Mouse (Mus musculus): ENCODE data around the gene Muc5ac.

Gene Muc5ac

GRCm38 (mm10) chr7:141835941-141836340 is 47.2 kb downstream of the Muc5ac start:
- DNase-seq (ENCODE audit: low spot score in 2 of 2), result no peak

GRCm38 (mm10) chr7:141836423-141836822 is 47.7 kb downstream of the Muc5ac start:
- DNase-seq (ENCODE audit: low spot score in 2 of 2), result no peak

- no peak for DNase-seq (ENCODE audit: low spot score in 2 of 2)
Observed at GRCm38 (mm10) chr7:141838779-141839178, 50.0 kb downstream of the Muc5ac start, which contains the start of gene Muc5b. Muc5b (plus strand) TSS chr7:141839070.

GRCm38 (mm10) chr7:141840354-141840753 is 51.6 kb downstream of the Muc5ac start:
- no peak for DNase-seq (ENCODE audit: low spot score in 2 of 2)

- no peak for DNase-seq (ENCODE audit: low spot score in 2 of 2)
Observed at GRCm38 (mm10) chr7:141861046-141861445, 72.3 kb downstream of the Muc5ac start.

Data from urinary bladder, postnatal 36 days (tissue).